Mouse (Mus musculus) thymus, adult 2 months (tissue): ENCODE measurements around the gene Gemin7. TPM values are rescaled to one million over a fixed set of nuclear protein-coding genes. Genes with fewer than 3 reads are reported as not detected.
A peak's percentile ranks its signal among the peaks of the same experiment; 100 is the strongest.

ENCODE experiments used
- DNase-seq: peaks from one replicate; pipeline ENCODE4 v3.0.0; 2021
- H3K27ac ChIP-seq: fragments of 200-500 bp; 2 replicates; pipeline ENCODE4 v1.5.1; 2012; ENCODE audit warnings: low read length, control low read depth; ENCODE audit not compliant: control insufficient read depth, insufficient read depth
- H3K27me3 ChIP-seq: fragments of 200-500 bp; 2 replicates; pipeline ENCODE4 v1.6.1; 2012; ENCODE audit warnings: mild to moderate bottlenecking, low read length, moderate library complexity, mixed read lengths; ENCODE audit not compliant: control insufficient read depth, insufficient read depth
- H3K36me3 ChIP-seq: fragments of 200-500 bp; 2 replicates; pipeline ENCODE4 v1.6.1; 2012; ENCODE audit warnings: mild to moderate bottlenecking, low read length, moderate library complexity; ENCODE audit not compliant: control insufficient read depth, insufficient read depth
- H3K4me1 ChIP-seq: fragments of 200-500 bp; replicated peaks from 2 replicates; pipeline ENCODE4 v1.6.1; 2012; ENCODE audit warnings: low read length; ENCODE audit not compliant: control insufficient read depth, insufficient read depth
- H3K4me3 ChIP-seq: fragments of 200-500 bp; 2 replicates; pipeline ENCODE4 v1.5.1; 2012; ENCODE audit warnings: mild to moderate bottlenecking, low read length, control low read depth, moderate library complexity; ENCODE audit not compliant: control insufficient read depth, insufficient read depth
- CTCF ChIP-seq: fragments of 200-500 bp; IDR thresholded peaks from 2 replicates; pipeline ENCODE4 v1.5.1; 2012; ENCODE audit warnings: mild to moderate bottlenecking, control low read depth, low read length, moderate library complexity, borderline replicate concordance; ENCODE audit not compliant: control insufficient read depth, poor library complexity, insufficient read depth; ENCODE audit errors: extremely low read depth
- POLR2A ChIP-seq: fragments of 200-500 bp; IDR thresholded peaks from 2 replicates; pipeline ENCODE4 v1.6.1; 2012; ENCODE audit warnings: mild to moderate bottlenecking, low read length, control low read depth, moderate library complexity; ENCODE audit not compliant: control insufficient read depth, poor library complexity, insufficient read depth; ENCODE audit errors: extremely low read depth
- WGBS: fragments of 180-500 bp; shearing (Covaris S2); methylation state at CpG from one replicate; pipeline ENCODE4 v1.1.7; 2018; 5-methylcytosine and 5-hydroxymethylcytosine counted together
- polyA plus RNA-seq: library from polyadenylated mRNA; depleted of rRNA; stranded (reverse); fragments of >200 nt; gene quantifications from 2 replicates; pipeline ENCODE4 v1.2.3, GENCODE M21; 2012

Gemin7 gene
- polyA plus RNA-seq, 1 experiment: 121 TPM

DNA sequence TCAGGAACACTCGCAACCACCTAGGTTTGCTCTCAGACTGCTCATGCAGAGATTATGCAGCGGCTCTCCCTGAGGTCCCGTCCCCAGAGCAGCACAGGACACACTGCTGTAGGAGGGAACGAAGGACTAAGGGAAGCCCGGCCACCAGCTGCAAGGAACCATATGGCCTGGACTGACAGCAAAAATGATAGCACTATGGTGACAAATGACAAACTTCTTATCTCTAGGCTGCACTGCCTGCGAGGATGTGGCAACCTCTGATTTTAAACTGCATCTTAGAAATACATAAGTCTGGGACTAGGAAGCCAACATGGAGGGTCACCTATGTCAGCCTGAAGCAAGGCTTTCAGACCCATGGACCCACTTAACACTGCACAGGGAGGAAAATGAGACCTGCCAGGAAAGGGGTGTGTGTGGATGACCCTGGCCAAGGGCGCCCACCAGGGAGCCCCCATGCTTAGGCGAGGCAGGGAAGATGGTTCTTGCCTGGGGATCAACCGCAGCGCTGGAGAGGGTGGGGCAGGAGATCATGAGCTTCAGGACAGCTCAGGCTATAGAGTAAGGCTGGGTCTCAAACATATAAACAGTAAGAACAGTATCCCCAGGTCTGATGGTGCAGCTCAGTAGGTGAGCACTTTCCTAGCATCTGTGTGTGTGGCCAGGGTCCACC is 15.8 kb upstream of the Gemin7 start:
- DNase-seq: no peak
- WGBS: 97% methylated on average over 10 of the region's 10 CpGs
- Histone ChIP-seq H3K4me3 (no peak overlapping the region), H3K4me1 (no peaks in the 10 kb centered on the region), H3K36me3 (peaks cover 22% of the 10 kb centered on the region), H3K27ac (no peak overlapping the region), H3K27me3 (no peaks in the 10 kb centered on the region)
- no peak for TF ChIP-seq CTCF
- TF ChIP-seq POLR2A: no peak

GRCm38 (mm10) chr7:19589917-19590316 is 12.5 kb upstream of the Gemin7 start:
- H3K4me3 ChIP-seq: no peak overlapping the region
- 59% methylated on average over 3 of the region's 3 CpGs for WGBS
- H3K27me3 ChIP-seq: no peaks in the 10 kb centered on the region
- peaks cover 47% of the 10 kb centered on the region for H3K36me3 ChIP-seq
- peak; percentile 71 for DNase-seq
- TF ChIP-seq CTCF (no peak; the same call in 1 of the 2 replicates), POLR2A (no peak)
- no peak overlapping the region for H3K27ac ChIP-seq
- no peaks in the 10 kb centered on the region for H3K4me1 ChIP-seq

- TF ChIP-seq POLR2A (no peak), CTCF (no peak)
- DNase-seq: peak; percentile 44
- 60% methylated on average over 3 of the region's 3 CpGs for WGBS
These were observed 11.8 kb upstream of the Gemin7 start for GRCm38 (mm10) chr7:19589207-19589606.

DNA sequence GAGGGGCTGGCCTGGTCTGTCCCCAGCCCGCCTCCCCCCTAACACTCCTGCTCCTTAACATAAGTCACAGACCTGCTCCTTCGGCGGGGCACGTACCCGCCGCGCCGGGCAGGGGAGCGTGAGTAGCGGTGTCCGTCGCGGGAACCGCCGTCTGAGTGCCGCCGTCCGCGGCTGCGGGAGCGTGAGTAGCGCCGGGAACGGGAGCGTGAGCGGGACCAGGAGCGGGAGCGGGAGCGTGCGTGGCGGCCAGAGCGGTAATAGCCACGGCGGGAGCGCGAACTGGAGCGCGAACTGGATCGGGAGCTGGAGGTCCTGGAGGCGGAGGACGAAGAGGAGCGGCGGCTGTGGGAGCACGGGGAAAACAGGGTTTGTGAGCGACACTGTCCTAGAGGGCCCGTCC is 8.9 kb upstream of the Gemin7 start:
- Histone ChIP-seq H3K36me3 (peaks cover 40% of the 10 kb centered on the region), H3K27me3 (no peaks in the 10 kb centered on the region), H3K4me1 (no peaks in the 10 kb centered on the region), H3K27ac (no peak overlapping the region), H3K4me3 (no peak overlapping the region)
- 98% methylated on average over 46 of the region's 46 CpGs for WGBS
- TF ChIP-seq CTCF (no peak), POLR2A (no peak)
- DNase-seq: no peak

More at GRCm38 (mm10) chr7:19589207-19589606, 11.8 kb upstream of the Gemin7 start:
- Histone ChIP-seq H3K27me3 (no peaks in the 10 kb centered on the region), H3K36me3 (peaks cover 52% of the 10 kb centered on the region), H3K4me1 (no peaks in the 10 kb centered on the region), H3K27ac (no peak overlapping the region), H3K4me3 (no peak overlapping the region)

- no peak overlapping the region for H3K27ac ChIP-seq
- TF ChIP-seq POLR2A (no peak), CTCF (no peak)
- WGBS: 94% methylated on average over 8 of the region's 8 CpGs
- peaks cover 6% of the 10 kb centered on the region; the same call in 1 of the 2 replicates for H3K27me3 ChIP-seq
- peaks cover 17% of the 10 kb centered on the region for H3K36me3 ChIP-seq
- no peak for DNase-seq
- H3K4me1 ChIP-seq: peaks cover 14% of the 10 kb centered on the region
- H3K4me3 ChIP-seq: no peak overlapping the region
These were observed 3.2 kb upstream of the Gemin7 start for GRCm38 (mm10) chr7:19580634-19581033.

DNA sequence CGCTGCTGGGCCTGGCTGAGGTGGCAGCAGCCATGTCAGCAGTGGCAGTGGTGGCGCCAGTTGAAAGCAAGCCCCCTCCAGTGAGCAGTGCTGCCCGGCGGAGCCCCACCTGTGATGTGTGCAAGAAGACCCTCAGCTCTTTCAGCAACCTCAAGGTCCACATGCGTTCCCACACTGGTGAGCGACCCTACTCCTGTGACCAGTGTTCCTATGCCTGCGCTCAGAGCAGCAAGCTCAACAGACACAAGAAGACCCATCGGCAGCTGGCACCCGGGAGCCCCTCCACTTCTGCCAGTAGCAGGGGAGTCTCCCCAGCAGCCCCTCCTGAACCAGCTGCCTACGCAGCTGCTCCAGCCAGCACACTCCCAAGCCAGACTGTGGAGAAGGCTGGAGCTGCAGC is 2.4 kb upstream of the Gemin7 start:
- 97% methylated on average over 10 of the region's 10 CpGs for WGBS
- H3K36me3 ChIP-seq: peaks cover 12% of the 10 kb centered on the region
- no peak for TF ChIP-seq CTCF
- no peak for TF ChIP-seq POLR2A
- DNase-seq: no peak
- H3K27me3 ChIP-seq: peaks cover 6% of the 10 kb centered on the region; the same call in 1 of the 2 replicates
- no peak overlapping the region for H3K4me3 ChIP-seq
- H3K27ac ChIP-seq: no peak overlapping the region
- H3K4me1 ChIP-seq: peaks cover 14% of the 10 kb centered on the region
